Mouse (Mus musculus): ENCODE measurements around the gene Nr2f1.
"Not testable (repeated sequence)": the region's sequence is repeated elsewhere in the genome, so short reads cannot be mapped to it uniquely, and the experiment has no call there.

Gene Nr2f1

DNA sequence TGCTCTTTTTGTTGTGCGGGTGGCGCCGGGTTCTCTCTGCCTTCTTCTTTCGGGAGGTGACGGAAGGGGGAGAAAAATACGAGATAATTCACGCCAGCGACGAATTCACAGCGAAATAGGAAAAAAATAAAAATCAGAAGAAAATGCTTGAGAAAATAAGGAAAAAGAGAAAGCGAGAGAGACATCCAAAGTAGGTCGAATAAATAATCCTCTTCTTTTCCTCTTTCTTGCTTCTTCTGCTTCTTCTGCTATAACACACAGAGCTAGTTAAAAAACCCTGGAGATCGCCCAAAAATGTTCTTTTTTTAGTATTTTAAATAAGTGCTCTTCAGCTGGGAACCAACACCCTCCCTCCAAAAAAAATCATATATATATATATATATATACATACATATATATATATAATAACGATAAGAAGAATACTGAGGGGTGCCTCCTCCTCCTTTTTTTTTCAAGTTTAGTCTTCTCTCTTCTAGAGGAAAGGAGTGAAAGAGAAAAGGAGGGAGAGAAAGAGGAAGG lies at the start of gene Nr2f1:
Gene Nr2f1 (minus strand): TSS at position 116 of the 519 bp plus-strand sequence.
- no peak for DNase-seq (ENCODE audit: low read depth, low spot score)

DNA sequence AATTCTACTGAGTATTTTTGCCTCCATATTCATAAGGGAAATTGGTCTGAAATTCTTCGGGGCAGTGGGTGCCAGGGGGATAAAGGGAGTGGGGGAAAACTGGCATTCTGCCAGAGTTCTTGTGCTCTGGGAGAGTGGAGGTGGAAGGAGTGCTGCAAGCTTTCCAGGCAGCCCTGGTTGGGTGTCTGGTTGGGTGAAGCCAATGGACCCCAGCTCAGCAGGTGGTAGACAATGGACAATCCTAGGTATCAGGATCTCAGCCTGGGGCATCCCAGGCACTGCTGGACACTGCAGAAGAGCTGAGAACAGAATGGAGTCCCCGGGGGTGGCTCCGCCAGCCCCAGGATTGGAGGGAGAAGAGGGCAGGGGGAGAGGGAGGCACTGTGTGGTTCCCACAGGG lies 22.1 kb upstream of the Nr2f1 start:
- DNase-seq (ENCODE audit: low read depth, low spot score): no peak

DNA sequence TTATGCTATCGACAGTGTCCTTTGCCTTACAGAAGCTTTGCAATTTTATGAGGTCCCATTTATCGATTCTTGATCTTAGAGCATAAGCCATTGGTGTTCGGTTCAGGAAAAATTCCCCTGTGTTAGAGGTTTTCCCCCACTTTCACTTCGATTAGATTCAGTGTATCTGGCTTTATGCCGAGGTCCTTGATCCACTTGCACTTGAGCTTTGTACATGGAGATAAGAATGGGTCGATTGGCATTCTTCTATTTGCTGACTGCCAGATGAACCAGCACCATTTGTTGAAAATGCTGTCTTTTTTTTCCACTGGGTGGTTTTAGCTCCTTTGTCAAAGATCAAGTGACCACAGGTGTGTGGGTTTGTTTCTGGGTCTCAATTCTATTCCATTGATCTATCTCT lies 20.7 kb upstream of the Nr2f1 start:
- not testable (repeated sequence) for DNase-seq (ENCODE audit: low read depth, low spot score)

DNA sequence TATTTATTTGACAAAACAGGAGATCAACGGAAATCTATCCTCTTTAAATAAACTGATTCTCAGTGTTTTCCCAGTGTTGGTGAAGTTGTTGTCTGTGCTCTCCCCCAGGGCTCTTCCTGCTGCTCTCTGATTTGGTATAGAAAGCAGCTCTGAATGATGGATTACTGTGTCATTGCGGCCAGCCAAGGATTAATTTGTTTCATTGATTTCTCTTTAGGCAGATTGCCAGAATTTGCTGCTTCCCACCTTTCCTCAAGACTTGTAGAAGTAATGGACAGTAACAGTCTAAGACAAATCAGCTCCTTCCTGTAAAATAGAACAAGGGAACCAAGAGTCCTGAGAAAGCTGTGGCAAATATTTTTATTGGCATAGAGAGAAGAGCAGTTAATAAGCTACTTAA lies 15.7 kb upstream of the Nr2f1 start:
- no peak for DNase-seq (ENCODE audit: low read depth, low spot score)

DNA sequence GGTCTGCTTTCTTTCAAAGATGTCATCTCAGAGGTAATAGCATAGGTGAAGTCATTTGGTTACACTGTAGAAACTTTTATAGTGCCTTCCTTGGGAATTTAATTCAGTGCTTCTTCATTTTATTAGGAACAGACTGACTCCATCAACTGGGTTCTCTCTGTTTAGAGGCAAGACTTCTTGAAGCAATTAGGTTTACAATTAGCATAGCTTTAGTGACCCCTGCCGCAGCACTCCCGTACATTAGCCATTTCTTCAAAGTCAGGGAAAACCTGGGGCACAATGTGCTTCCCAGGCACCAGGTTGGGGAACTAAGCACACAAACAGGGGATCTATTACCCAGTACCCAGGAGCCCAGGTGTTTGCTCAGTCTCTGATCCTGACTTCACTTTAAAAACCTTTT lies 13.6 kb upstream of the Nr2f1 start:
- no peak for DNase-seq (ENCODE audit: low read depth, low spot score)

DNA sequence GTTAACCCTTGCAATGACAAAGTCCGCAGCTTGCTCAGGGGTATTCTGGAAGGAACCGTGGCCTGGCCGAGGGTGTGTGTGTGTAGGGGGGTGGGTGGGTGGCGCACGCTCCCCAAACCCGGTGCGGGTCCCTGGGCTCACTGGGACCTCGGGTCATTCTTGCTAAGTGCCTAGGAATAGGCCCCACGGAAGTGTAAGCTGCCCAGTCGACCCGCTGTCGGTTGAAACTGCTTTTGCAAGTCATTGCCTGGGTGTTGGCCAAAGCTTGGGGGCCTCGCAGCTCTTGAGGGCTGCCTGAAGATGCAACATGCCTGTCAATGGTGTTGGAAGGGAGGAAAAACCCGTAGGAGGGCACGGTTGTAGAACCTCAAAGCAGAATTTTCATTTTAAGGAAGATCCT lies 12.6 kb upstream of the Nr2f1 start:
- DNase-seq (ENCODE audit: low read depth, low spot score): no peak

DNA sequence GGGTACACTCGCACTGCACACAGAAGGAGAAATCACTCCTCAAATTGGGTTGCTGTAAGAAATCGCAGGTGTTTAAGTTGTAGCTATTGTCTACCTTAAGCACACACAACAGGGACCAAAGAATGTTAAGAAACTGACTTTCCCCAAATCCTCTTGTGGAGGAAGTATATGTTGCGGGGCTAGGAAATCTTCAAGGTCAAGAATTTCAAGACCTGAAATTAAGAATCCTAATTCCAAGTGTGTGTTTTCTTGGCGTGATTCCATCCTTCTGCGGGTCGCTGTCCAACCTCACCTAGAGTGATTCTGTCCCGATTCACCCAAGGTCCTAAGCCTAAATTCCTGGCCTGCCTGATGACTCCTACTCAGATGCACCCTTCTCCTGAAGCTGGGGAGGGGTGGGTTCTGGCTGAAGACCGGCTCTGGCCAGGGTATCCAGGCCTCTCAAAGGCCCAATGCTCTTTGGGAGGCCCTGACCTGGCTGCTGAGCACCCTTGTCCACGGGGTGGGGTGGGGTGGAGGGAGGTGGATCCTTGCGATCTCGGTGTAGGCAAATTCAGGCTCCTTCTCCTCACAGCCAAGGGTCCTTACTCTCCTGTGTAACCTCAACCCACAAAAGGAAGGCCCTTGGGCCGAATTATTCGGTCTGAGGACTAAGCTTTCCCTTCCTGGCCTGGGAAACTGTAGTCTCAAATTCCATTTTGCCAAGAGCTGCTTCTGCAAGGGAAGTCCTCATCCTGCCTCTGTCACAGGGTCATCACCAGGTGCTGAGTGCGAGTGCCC lies 11.9 kb upstream of the Nr2f1 start:
- DNase-seq (ENCODE audit: low read depth, low spot score): no peak

DNA sequence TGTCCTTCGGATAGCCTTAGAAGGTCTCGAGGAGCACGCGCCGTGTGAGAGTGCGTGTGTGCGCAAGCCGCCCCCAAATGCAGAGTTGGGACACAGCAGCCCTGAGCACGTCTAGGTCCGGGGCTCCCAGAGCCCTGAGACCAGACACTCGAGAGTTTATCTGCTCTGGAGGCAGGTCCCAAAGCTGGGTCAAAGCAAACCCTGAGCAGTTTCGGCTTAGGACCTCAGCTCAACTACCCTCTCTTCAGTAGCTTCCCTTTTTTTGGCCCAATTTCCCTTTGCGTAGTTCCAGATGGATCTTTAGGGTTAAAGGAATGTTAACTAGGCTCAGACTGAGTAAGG lies 11.2 kb upstream of the Nr2f1 start:
- no peak for DNase-seq (ENCODE audit: low read depth, low spot score)

DNA sequence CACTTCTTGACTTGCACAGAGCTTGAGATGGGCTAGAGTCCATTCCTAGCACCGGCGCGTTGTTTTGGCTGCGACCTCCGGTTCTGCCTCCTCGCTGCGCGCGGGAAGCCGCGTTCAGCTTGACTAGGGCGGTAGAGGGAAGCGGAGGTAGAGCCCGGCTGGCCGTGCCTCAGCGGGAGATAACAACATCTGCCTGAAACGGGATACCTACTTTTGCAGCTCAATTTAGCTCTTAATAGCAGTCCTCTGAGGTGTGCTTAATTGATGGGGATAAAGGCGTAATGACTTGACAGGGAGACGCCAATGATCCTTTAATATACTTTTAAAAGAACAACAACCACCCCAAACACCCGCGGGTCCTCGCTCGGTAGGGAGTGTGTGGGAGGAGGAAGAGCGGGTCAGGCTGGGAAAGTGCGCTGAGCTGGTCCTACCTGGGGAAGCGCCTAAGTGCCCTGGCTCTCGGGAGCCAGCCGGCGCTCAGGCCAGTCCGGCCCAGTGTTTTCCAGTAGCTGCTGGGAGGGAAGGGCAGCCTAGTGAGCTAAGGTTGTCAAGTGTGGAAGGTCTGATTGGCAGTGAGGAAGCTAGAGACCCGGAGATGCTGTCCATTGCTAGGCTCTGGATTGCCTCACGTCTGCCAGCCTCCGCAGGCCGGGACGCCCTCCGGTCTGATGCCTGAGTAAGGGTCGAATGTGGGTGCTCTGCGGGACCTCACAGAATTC lies 10.6 kb upstream of the Nr2f1 start:
- DNase-seq (ENCODE audit: low read depth, low spot score): no peak

DNA sequence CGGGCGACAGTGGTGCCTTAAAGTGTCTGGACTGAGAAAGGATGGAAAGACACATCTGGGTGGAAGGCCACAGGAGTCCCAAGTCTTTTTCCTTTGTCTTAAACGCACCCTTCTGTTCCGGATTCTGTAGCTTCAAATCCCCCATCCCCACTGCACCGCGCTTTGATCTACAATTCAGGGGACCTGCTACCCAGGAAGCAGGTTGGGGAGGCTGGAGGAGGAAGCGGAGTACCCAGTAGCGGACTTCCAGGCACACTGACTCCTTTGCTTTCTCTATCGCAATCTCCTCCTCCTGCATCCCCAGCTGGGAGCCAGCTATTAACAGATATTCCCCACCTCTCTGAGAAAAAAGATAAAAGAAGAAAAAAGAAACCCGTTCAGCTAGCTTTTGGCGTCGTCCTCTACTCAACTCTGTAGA lies 10.1 kb upstream of the Nr2f1 start:
- no peak for DNase-seq (ENCODE audit: low read depth, low spot score)

DNA sequence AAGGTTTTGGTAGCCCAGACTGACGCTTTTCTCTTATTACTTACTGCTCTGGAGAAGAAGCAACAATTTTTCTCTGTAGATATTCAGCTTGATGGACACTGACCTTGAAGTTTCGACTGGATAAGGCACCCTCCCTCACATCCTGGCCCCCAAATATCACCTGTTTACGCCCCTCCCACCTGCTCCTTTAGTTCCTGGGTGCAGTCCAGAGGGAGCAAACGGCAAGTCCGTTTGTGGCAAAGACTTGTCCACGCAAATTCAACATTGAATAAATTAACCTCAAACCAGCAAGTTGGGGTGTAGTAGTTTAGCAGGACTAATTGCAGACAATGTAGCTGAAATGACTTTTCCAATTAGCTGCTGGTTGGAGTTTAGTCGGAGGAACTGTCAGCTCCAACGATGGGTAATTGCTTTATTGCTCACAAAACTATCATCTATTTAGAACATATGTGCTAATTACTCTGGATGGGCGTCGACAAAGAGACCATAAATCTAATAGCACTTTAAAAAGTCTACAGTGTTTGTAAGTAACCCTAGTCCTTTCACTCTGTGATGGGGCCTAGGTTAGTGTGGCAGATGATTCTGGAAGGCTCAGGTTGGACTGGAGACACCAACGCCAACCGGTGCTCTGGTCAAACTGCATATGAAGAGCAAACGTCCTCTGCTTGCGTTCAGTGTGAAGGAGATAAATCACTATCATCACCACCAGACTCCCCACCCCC lies 9.3 kb upstream of the Nr2f1 start:
- no peak for DNase-seq (ENCODE audit: low read depth, low spot score)

DNA sequence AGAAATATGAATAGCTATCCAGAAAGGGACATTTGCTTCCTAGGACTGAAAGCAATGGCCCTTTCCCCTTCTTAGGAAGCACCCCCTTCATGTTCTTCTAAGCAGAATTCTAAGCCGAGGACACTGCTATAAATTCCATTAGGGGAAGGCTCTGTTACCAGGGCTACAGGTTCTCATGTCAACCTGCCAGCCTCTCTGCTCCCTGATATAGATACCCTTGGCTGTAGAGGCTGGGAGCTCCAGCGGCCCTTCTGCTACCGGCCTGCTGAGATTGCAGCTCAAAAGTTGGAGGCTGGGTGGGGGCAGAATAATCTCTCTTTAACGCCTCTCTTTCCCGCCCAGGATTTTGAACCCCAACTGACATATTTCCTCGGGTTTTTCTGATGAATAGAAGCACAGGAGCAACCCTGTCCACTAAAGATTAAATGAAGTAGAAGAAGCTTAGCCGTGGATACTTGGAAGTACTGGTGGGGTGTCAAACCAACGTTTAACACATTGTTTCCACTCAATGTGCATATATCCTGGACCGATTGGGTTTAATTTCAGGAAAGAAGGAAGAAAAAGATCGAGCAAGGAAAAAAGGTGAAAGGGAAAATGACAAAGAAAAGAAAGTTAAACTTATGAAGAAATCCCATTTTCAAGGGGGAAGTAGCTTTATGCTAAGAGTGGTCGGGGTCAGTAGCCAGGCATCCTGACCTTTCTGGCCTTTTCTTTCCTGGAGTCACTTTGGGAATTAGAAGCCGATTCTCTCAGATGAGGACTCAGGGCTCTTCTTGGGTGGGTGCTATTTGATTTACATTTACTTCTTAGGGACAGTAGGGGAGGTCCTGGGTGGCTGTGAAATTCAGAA lies 8.5 kb upstream of the Nr2f1 start:
- no peak for DNase-seq (ENCODE audit: low read depth, low spot score)

DNA sequence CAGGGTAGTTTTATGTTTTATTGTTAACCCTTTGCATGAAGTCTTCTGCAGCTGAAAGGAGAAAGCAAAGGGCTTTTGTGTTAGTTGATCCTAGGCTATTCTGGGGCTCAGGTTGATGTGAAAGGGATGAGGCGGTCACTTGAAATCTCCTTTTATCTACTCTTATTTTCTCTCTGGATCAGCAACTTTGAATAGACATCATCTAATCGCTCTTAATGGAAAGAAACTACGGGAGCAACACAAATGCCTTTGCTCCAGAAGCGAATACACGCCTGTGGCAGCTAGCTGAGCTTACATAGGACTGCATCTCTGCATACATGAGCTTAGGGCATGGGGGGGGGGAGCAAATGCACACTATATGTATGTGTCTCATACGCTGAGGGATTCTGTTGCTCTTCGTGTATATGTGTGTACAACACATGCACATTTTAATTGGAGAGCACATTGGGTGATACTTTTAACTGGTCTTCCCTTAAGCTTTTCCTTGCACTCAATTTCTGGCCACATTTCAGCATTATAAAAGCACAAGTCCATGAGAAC lies 7.4 kb upstream of the Nr2f1 start:
- DNase-seq (ENCODE audit: low read depth, low spot score): no peak

DNA sequence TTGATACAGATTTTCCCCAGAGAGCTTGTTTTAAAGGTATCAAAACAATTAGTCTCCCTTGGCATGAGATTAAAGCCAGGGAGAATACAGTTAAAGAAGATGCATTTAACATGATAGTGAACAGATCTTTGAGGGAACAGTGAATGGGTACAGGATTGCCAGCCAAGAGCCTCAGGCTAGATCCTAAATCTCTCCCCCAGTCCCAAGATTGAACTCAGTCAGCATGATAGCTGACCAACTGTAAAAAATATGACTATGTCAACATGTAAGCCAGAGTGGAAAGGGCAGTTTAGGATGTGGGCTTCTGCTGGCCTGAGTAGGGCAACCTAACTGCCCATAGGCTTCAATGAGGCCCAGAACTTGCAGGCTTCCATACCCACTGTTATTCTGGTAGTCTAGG lies 5.9 kb upstream of the Nr2f1 start:
- no peak for DNase-seq (ENCODE audit: low read depth, low spot score)

DNA sequence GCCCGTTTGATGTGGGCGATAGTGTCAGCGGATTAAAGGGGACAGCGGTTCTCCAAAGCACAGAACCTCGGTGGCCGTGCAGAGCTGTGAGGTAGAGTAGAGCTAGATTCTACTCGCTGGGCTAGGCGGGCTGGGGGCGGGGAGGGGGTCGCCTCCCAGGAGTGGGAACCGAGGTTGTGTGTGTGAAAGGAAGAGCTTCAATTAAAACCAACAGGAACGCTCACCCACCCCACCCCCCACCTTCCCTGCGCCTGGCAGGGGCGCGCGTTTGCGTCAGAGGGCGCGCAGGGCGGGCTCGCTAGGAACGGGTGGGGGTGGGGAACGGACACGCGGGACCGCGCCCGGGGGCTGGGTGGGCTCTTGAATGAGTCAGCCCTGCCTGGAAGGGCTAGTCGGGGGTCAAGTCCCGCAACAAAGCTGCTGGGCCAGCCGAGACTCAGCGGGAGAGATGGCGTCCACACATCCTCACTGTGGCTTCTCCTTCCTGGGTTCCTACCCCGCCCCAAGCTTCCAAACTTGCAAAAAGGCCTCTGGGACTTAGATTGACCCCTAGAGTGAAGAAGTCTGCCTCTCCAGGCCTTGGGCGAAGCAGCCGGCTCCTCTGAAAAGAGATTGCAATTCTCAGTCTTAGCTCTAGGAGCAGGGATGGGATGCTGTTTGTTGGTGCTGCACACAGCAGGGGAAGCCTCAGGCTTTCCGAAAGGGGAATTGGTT lies 3.9 kb upstream of the Nr2f1 start:
- no peak for DNase-seq (ENCODE audit: low read depth, low spot score)

DNA sequence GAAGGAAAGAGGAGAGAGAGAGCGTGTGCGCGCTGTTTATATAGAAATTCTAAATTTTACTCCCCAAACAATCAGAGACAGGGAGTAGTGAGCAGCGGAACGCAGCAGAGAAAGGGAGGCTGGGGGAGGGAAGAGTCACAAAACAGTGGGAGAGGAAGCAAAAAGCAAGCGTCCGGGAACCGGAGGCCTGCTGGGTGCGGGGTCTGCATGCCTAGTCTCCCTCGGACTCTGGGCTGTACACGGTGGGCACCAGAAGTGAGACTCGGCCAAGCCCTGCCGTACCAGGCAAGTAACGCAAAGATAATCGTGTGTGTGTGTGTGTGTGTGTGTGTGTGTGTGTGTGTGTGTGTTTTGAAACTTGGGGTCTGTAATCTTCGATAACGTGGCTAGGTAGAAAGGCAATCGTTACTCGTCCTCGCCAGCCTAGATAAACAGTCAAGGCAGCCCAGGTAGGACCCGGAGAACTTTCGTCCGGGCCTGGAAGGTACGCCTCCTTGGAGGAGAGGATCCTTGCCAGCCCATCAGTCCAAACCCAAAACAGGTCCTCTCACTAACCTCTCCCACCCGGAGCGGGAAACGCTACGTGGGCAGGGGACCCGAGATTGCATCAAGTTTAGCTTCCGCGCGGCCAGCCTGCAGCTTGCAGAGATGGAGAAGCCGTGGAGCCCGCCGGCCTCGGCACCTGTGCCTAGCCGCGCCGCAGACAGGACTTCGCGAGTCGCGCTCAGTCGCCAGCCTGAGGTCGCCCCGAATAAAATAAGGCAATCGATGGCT lies 3.2 kb upstream of the Nr2f1 start:
- DNase-seq (ENCODE audit: low read depth, low spot score): no peak

DNA sequence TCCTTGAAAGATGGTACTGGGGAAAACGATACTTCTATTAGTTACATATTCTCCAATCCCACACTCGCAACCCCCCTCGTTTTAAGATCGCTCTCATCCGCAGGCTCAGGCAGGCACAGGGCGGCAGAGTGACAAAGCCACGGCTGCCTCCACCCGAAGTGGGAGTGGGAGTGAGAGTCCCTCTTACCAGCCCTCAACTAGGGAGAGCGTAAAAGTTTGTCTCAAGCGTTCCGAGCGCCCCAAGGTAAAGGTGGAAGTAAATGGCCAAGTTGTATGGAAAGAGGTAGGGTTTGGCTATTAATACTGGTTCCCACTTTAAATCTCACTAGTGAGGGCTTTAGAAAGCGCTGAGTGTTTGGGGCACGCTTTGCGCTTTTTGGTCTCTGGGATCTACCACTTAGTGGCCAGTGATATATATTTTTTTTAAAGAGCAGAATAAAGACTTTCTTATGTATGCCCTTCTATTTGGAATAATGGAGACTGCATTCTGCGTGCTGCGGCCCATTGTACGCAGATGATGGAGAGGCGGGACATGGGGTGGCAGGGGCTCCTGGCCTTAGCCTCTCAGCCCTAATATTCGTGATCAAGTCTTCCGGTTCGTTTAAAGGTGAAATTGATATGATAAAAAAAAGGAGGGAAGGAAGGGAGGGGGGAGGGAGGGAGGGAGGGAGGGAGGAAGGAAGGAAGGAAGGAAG lies 2.5 kb upstream of the Nr2f1 start:
- DNase-seq (ENCODE audit: low read depth, low spot score): no peak

DNA sequence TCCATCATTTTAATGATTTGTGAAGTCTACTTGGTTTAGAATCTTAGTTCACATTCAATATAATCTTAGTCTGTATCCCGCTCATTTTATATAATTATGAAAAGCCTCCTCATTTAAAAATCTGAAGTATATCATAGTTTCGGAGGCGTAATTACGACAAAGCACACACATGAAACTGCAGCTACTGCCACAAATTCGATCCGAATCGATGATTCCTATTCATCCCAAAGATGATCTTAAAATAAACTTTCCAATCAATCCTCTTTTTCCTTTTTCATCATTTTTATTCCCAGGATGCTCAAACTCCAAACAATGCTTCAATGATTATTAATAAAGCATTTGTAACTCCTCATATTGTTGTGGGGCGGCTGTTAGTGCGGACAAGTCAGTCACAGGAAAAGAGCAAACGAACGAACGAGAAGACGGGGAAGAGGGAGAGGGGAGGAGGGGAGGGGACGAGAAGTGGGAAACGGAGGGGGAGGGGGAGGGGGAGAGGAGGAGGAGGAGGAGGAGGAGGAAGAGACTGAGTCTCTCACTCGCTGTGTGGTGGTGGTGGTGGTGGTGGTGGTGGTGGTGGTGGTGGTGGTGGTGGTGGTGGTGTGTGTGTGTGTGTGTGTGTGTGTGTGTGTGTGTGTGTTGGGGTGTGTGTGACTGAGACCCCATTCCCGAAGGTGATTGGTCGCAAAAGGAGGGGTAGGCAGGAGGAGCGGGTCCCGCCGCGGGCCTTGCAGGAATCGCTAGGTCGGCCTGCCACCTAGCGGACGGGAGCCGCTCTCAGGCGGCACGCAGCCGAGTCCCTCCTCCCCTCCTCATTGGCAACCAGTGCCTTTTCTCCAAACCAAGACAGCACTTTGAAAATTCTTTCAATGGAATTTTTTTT lies 1.7 kb upstream of the Nr2f1 start:
- DNase-seq (ENCODE audit: low read depth, low spot score): peak; percentile 75
